8 mouse cellular contexts compared by ENCODE assay signal in genomic region chr13:103211501-103211941, GRCm38 (mm10).
DNase-seq lines count a peak whose midpoint lies in the region.

No protein-coding gene starts in this region.

- peak; percentile 73 for DNase-seq in urinary bladder, postnatal 14 days (ENCODE audit: low spot score)
- no peak for DNase-seq in urinary bladder, adult 2 months (ENCODE audit: low spot score)
- DNase-seq in gonadal fat pad, adult 2 months (ENCODE audit: low read depth): peak; percentile 83
- DNase-seq in kidney, postnatal 25 days: peak; percentile 42 to 66
- peak; percentile 38 for DNase-seq in right cerebral cortex, postnatal 25 days
- DNase-seq in thymus, postnatal 10 days (ENCODE audit: low spot score in 2 of 2): no peak
- DNase-seq in liver: no peak
- DNase-seq in T-cell, adult 2 months (ENCODE audit: low spot score): no peak

Comparison
In these comparisons a context has a peak if more than half of its experiments do, and no peak if none do; other contexts are left out.
1. DNase-seq: peak in urinary bladder, postnatal 14 days (single experiment), gonadal fat pad, adult 2 months (single experiment), kidney, postnatal 25 days (2 of 2) and right cerebral cortex, postnatal 25 days (single experiment); none in urinary bladder, adult 2 months (single experiment), thymus, postnatal 10 days (0 of 2), liver (single experiment) and T-cell, adult 2 months (single experiment).